Mouse (Mus musculus): Measurements from ENCODE around the gene Tent4b. TPM values are rescaled to one million over a fixed set of nuclear protein-coding genes. Genes with fewer than 3 reads are reported as not detected.

The Tent4b gene
- 12.7 and 14.6 TPM in 2 replicates for polyA plus RNA-seq (2016; fragmentation: Nextera tagmentation; extraction: Ambion mirVana)

DNA sequence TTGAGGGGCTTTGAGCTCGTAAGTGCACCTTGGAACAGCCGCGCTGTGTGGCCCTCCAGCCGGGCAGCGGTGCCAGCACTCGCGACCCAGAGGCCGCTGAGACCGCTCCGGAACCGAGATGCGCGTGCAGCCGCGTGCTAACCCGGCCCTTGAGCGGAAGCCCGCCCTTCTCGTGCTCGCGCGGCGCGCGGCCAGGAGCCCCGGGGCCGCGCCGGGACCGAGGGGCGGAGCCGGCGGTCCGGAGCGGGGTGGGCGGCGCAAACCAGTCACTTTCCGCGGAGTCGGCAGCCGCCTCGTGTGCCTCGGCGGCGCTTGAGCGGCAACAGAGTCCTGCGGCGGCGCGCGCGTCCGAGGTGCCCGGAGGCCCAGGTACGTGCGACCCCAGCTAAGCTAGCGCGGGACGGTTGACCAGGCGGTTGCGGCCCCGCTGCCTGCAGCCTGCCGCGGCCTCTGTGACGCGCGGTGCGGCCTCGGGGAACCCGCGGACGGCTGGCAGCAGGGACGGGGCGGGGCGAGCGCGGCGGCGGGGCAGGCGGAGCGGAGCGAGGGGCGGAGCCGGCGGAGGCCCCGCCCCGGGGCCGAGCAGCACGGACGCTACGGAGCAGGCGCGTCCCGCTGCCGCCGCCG is at the start of gene Tent4b:
Gene Tent4b (plus strand): TSS at position 269 of the 627 bp plus-strand sequence.
- Histone ChIP-seq H3K4me3 (peak within 1 kb of the TSS; percentile 92), H3K4me2 (replicated peaks) (peak within 1 kb of the TSS; percentile 94), H3K9ac (peak within 1 kb of the TSS; percentile 87), H3K4me1 (peaks cover 35% of the 10 kb centered on the region), H3K9me3 (replicated peaks) (no peaks in the 10 kb centered on the region), H3K36me3 (no peaks in the 10 kb centered on the region), H3K27ac (peak within 1 kb of the TSS; percentile 97), H3K27me3 (no peaks in the 10 kb centered on the region)
- under 1% methylated on average over 71 of the region's 97 CpGs for WGBS
- ATAC-seq (ENCODE audit: low FRiP score) = peak; percentile 97

DNA sequence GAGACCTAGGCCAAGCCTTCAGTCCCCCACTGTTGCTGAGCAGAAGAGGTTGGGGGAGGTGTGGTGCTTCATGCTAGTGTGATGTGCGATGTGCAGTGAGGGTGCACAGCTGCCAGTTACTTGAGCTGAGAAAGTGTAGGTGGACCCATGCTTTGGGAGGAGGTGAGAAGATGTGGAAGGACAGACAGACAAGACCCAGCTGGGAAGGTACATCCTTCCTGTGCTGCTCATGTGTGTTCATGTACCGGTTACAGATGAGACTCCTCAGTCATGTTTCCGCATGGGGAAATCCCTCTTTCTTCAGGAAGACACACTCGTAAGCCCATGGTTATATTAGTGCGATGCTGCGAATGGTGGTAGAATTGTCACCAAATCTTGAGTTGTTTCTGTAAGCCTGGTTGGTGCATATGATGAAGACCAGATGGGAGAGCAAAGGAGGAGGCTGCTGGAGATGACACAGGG is 48.1 kb upstream of the Tent4b start:
- no peak overlapping the region for H3K9ac ChIP-seq
- no peak overlapping the region for H3K27ac ChIP-seq
- no peak for ATAC-seq (ENCODE audit: low FRiP score)
- 96% methylated on average over 6 of the region's 6 CpGs for WGBS
- no peak overlapping the region for H3K4me3 ChIP-seq
- H3K4me2 ChIP-seq (replicated peaks) = no peak overlapping the region
- no peaks in the 10 kb centered on the region for H3K9me3 ChIP-seq (replicated peaks)
- no peaks in the 10 kb centered on the region for H3K4me1 ChIP-seq
- H3K36me3 ChIP-seq = peaks cover 64% of the 10 kb centered on the region
- no peaks in the 10 kb centered on the region for H3K27me3 ChIP-seq

DNA sequence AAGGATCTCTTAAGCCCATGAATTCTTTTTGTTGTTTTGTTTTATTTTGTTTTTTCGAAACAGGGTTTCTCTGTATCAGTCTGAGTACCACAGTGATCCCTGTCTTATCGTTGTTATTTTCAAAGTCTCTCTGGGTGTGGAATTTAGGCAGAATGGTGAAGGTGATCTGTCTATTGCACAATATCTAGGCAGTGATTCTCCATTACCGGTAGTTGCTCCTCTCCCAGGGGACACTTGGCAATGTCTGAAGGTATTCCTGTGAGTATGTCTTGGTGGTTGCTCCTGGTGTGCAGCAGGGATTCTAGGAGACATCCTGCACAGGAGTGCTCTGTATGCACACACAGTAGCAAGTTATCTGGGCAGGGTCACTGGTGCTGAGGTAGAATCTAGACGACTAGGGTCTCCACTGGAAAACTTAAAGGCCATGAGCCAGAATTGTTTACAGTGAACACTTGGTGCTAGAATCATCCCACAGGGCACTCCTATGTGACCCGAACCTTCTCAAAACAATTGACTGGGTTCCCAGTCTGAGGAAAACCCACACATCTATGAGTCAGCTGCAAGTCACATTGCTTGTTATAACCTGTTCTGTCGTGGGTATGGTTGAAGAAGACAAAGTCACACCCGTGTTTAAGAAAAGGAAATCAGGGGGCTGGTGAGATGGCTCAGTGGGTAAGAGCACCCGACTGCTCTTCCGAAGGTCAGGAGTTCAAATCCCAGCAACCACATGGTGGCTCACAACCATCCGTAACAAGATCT is 38.6 kb upstream of the Tent4b start:
- H3K4me3 ChIP-seq = no peak overlapping the region
- no peaks in the 10 kb centered on the region for H3K27me3 ChIP-seq
- H3K4me1 ChIP-seq = no peaks in the 10 kb centered on the region
- no peak overlapping the region for H3K4me2 ChIP-seq (replicated peaks)
- H3K9me3 ChIP-seq (replicated peaks) = no peaks in the 10 kb centered on the region
- no peak for ATAC-seq (ENCODE audit: low FRiP score)
- WGBS = 90% methylated on average over 10 of the region's 10 CpGs
- H3K9ac ChIP-seq = no peak overlapping the region
- H3K36me3 ChIP-seq = peaks cover 74% of the 10 kb centered on the region
- H3K27ac ChIP-seq = no peak overlapping the region

DNA sequence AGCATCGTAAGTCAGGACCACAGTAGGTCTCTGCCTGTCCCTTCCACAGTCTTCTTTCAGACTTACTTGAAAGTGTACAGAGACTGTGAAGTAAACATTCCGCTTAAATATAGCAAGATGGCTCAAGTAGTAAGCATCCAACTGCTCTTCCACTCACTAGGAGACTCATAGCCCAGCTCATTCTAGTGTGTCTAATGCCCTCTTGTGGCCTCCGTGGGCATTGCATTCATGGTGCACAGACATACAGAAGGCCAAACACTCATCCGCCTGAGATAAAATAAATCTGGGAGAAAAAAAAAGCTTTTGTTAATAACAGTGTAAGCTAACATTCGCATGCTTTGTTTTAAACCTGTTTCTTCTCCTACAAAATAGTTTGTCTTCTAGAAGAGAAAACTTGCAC is 37.6 kb upstream of the Tent4b start:
- no peak for ATAC-seq (ENCODE audit: low FRiP score)
- no peak overlapping the region for H3K9ac ChIP-seq
- peaks cover 73% of the 10 kb centered on the region for H3K36me3 ChIP-seq
- H3K4me1 ChIP-seq = no peaks in the 10 kb centered on the region
- no peak overlapping the region for H3K27ac ChIP-seq
- no peaks in the 10 kb centered on the region for H3K27me3 ChIP-seq
- H3K4me2 ChIP-seq (replicated peaks) = no peak overlapping the region
- H3K9me3 ChIP-seq (replicated peaks) = no peaks in the 10 kb centered on the region
- no peak overlapping the region for H3K4me3 ChIP-seq
- WGBS = 77% methylated on average over 5 of the region's 5 CpGs

DNA sequence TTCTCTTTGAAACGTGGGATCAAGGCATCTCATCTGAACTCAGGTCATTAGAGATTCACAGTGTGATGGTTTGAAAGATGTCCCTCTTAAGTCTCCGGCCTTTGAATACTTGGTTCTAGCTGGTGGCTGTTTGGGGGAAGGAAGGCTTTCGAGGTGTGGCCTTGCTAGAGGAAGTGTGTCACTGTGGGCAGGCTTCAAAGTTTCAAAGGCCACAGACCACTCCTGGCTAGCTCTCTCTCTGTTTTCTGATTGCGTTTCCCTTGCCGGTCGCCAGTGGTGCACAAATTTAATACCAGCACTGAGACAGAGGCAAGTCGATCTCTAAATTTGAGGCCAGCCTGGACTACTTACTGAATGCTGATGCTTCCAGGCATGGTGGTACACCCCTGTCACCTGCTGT is 23.7 kb upstream of the Tent4b start:
- H3K27me3 ChIP-seq = no peaks in the 10 kb centered on the region
- H3K9ac ChIP-seq = no peak overlapping the region
- H3K4me3 ChIP-seq = no peak overlapping the region
- no peaks in the 10 kb centered on the region for H3K4me1 ChIP-seq
- WGBS = 94% methylated on average over 7 of the region's 7 CpGs
- no peak overlapping the region for H3K27ac ChIP-seq
- no peaks in the 10 kb centered on the region for H3K9me3 ChIP-seq (replicated peaks)
- H3K4me2 ChIP-seq (replicated peaks) = no peak overlapping the region
- H3K36me3 ChIP-seq = peaks cover 19% of the 10 kb centered on the region
- ATAC-seq (ENCODE audit: low FRiP score) = no peak

DNA sequence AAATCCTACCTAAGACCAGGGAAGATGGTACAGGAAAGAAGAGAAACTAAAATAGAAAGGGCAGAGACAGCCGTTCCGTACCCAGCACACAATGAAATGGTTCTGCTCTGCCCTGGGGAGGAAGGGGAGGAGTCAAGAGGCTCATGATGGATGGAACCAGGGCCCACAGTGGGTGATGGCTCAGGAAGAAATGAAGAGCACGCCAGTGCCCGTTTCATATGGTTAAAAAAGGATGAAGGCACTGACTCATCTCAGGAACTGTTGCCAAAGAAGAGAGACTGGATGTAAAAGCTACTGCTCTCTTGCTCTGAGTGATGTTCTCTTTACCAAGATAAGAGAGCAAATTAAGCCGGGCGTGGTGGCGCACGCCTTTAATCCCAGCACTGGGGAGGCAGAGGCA is 21.7 kb upstream of the Tent4b start:
- Histone ChIP-seq H3K4me2 (replicated peaks) (no peak overlapping the region), H3K4me3 (no peak overlapping the region), H3K9ac (no peak overlapping the region), H3K27me3 (no peaks in the 10 kb centered on the region), H3K36me3 (0 out of 2 replicates have a peak, but pooled peaks cover 8% of the 10 kb centered on the region), H3K9me3 (replicated peaks) (no peaks in the 10 kb centered on the region), H3K4me1 (no peaks in the 10 kb centered on the region), H3K27ac (no peak overlapping the region)
- ATAC-seq (ENCODE audit: low FRiP score) = no peak
- WGBS = 93% methylated on average over 8 of the region's 8 CpGs

DNA sequence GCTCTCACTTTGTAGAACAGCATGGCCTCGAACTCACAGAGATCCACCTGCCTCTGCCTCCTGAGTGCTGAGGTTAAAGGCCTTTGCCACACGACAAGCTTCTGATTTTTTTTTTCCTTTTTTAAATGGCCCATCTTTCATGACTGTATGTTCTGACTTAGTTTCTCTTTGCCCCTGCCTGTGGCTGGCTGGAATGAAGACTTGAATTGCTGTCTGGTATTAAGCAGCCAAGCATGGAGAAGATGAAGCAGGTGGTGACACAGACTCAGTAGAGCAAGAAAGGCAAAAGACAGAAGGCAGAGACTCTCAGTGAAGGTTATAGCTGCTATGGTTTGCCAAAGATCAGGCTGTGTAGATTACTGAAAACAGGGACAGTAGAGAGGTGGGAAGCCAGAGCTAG is 15.9 kb upstream of the Tent4b start:
- WGBS = 82% methylated on average over 2 of the region's 2 CpGs

DNA sequence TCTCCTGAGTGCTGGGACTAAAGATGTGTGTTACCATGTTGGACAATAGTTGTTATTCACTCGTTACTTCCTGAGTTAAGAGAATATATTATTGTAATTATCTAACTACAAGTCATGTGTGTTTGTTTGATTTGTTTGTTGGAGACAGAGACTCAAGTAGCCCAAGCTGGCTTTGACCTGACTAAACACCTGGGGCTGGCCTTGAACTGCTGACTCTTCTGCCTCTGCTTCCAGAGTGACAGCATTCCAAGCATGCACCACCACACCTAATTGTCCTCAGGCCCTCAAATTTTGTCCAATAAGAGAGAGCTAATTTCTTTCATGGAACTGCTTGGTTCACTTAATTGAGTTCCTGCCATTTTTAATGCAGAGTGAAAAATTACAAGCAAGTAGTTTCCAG is 14.1 kb upstream of the Tent4b start:
- no peak for ATAC-seq (ENCODE audit: low FRiP score)
- Histone ChIP-seq H3K4me1 (no peaks in the 10 kb centered on the region), H3K36me3 (no peaks in the 10 kb centered on the region), H3K4me3 (no peak overlapping the region), H3K9me3 (replicated peaks) (no peaks in the 10 kb centered on the region), H3K27me3 (no peaks in the 10 kb centered on the region), H3K9ac (no peak overlapping the region), H3K4me2 (replicated peaks) (no peak overlapping the region), H3K27ac (no peak overlapping the region)
- 90% methylated on average over 1 of the region's 1 CpGs for WGBS

More for the DNA sequence above, 15.9 kb upstream of the Tent4b start:
- H3K9ac ChIP-seq = no peak overlapping the region
- no peaks in the 10 kb centered on the region for H3K9me3 ChIP-seq (replicated peaks)
- H3K27me3 ChIP-seq = no peaks in the 10 kb centered on the region
- H3K27ac ChIP-seq = no peak overlapping the region
- H3K4me1 ChIP-seq = no peaks in the 10 kb centered on the region
- no peak for ATAC-seq (ENCODE audit: low FRiP score)
- no peak overlapping the region for H3K4me3 ChIP-seq
- H3K4me2 ChIP-seq (replicated peaks) = no peak overlapping the region
- H3K36me3 ChIP-seq = no peaks in the 10 kb centered on the region

DNA sequence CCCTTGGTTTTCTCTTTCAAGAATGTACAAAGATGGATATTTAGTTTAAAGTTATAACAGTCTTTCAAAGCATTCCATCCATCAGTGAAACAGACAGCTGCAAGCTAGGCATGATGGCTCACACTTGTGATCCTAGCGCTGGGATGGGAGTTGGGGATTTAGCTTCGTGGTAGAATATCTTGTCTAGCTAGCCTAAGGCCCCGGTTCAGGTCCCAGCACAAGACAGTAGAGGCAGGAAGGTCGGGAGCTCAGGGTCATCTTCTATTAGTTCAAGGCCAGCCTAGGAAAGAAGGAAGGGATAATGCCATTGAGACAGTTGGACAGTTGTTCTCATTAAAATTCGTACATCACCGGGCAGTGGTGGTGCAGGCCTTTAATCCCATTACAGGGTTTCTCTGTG is 13.3 kb upstream of the Tent4b start:
- no peak for ATAC-seq (ENCODE audit: low FRiP score)
- Histone ChIP-seq H3K27ac (no peak overlapping the region), H3K9ac (no peak overlapping the region), H3K4me1 (no peaks in the 10 kb centered on the region), H3K9me3 (replicated peaks) (no peaks in the 10 kb centered on the region), H3K36me3 (no peaks in the 10 kb centered on the region), H3K4me3 (no peak overlapping the region), H3K4me2 (replicated peaks) (no peak overlapping the region), H3K27me3 (no peaks in the 10 kb centered on the region)
- 82% methylated on average over 6 of the region's 6 CpGs for WGBS

DNA sequence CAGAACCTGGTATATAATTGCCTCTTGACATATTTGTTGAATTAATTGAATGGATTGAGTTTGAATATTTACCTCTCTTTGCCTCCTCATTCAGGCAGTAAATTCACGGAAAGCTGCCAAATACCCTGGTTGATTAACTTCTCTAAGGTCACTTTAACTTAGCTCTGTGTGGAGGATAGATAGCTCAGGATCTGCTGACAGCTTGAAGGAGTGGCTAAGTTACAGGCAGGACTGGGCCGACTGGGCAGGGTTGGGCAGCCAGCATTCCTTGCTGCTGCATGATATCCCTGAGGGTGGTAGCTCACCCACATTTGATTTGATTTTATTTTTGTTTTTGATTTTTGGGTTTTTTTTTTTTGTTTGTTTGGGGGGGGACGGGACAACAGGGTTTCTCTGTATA is 1.7 kb upstream of the Tent4b start:
- H3K27me3 ChIP-seq = no peaks in the 10 kb centered on the region
- H3K4me3 ChIP-seq = no peak overlapping the region
- no peaks in the 10 kb centered on the region for H3K36me3 ChIP-seq
- H3K9ac ChIP-seq = no peak overlapping the region
- H3K4me1 ChIP-seq = peaks cover 25% of the 10 kb centered on the region
- no peak overlapping the region for H3K4me2 ChIP-seq (replicated peaks)
- ATAC-seq (ENCODE audit: low FRiP score) = no peak
- H3K9me3 ChIP-seq (replicated peaks) = no peaks in the 10 kb centered on the region
- WGBS = 59% methylated on average over 3 of the region's 3 CpGs
- H3K27ac ChIP-seq = no peak overlapping the region

DNA sequence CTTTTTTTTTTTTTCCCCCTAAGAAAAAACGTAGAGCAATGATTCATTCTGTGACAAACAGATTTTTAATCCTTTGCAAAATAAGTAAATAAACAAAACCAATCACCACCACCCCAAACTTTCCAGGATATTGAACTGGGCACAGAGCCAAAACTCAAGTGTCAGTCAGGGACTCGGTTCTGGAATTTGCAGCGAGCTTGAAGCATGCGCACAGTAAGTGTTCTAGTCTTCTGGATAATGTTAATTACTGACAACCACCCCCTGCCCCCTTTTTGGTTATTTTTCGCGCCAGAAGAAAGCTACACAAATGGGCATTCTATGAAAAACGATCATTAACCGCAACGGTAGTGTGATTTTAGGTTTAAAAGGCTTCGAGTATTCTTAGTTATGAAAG is 465 bp upstream of the Tent4b start:
- under 1% methylated on average over 10 of the region's 10 CpGs for WGBS
- peak overlapping the region; percentile 92 for H3K4me3 ChIP-seq
- H3K9me3 ChIP-seq (replicated peaks) = no peaks in the 10 kb centered on the region

DNA sequence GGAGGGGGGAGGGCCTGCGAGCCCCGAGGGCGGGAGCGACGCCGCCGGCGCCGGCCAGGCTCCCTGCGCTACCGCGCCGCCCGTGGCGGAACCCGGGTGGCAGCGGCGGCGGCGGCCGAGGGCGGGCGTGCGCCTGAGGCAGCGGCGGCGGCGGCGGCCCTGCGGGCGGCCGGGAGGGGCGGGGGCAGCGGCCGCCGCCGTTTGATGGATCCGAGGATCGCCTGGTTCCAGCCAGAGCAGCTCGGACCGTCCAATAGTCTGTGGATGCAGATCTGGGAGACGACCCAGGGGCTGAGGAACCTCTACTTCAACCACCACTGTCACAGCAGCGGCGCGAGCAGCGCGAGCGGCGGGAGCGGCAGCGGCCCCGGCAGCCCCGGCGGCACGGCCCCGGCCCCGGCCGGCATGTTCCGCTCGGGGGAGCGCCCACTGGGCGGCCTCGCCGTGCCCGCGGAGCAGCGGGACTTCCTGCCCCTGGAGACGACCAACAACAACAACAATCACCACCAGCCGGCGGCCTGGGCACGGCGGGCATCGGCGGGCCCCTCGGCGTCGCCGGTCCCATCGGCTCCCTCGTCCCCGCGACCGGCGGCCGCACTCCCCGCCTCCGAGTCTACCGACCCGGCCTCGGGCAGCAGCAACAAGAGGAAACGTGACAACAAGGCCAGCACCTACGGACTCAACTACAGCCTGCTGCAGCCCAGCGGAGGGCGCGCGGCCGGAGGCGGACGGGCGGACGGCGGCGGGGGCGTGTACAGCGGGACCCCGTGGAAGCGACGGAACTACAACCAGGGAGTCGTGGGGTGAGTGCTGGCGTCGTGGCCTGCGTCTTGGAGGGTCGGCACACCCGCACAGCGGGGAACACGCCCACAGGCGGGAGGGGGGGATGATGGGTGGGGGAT is 938 bp downstream of the Tent4b start:
- peaks cover 37% of the 10 kb centered on the region for H3K4me1 ChIP-seq
- no peaks in the 10 kb centered on the region for H3K36me3 ChIP-seq
- H3K27ac ChIP-seq = peak overlapping the region; percentile 97
- H3K9me3 ChIP-seq (replicated peaks) = no peaks in the 10 kb centered on the region
- peak overlapping the region; percentile 94 for H3K4me2 ChIP-seq (replicated peaks)
- ATAC-seq (ENCODE audit: low FRiP score) = peak; percentile 75
- peak overlapping the region; percentile 92 for H3K4me3 ChIP-seq
- under 1% methylated on average over 89 of the region's 117 CpGs for WGBS
- H3K9ac ChIP-seq = peak overlapping the region; percentile 87
- no peaks in the 10 kb centered on the region for H3K27me3 ChIP-seq

More for the DNA sequence above, 465 bp upstream of the Tent4b start:
- ATAC-seq (ENCODE audit: low FRiP score) = no peak
- H3K4me2 ChIP-seq (replicated peaks) = peak overlapping the region; percentile 94
- peak overlapping the region; percentile 87 for H3K9ac ChIP-seq
- peaks cover 33% of the 10 kb centered on the region for H3K4me1 ChIP-seq
- H3K27me3 ChIP-seq = no peaks in the 10 kb centered on the region
- peak overlapping the region; percentile 97 for H3K27ac ChIP-seq
- no peaks in the 10 kb centered on the region for H3K36me3 ChIP-seq
